In genomic region chr7:127778350-127778749, GRCm38 (mm10) we compare ENCODE assay signal across 8 mouse cellular contexts. TPM values are rescaled to one million over a fixed set of nuclear protein-coding genes. Genes with fewer than 3 reads are reported as not detected.
DNase-seq lines count a peak whose midpoint lies in the region; ATAC-seq and TF ChIP-seq lines count a peak whose summit lies in the region.

No protein-coding gene starts in this region.

- H3K27ac ChIP-seq in spleen, adult 2 months (ENCODE audit: insufficient read depth, low read length), result no peak overlapping the region
- H3K27ac ChIP-seq in limb, embryonic 15.5 days, result peak overlapping the region; percentile 99; the same call in 1 of the 2 replicates
- H3K27ac ChIP-seq in stomach, postnatal 0 days (replicated peaks), result no peak overlapping the region

- no peaks in the 10 kb centered on the region for H3K9me3 ChIP-seq in limb, embryonic 15.5 days
- H3K9me3 ChIP-seq in stomach, postnatal 0 days (ENCODE audit: control insufficient read depth, low read length), result no peaks in the 10 kb centered on the region

- no peak for TF ChIP-seq EP300 in stomach, postnatal 0 days (optimal IDR thresholded peaks at IDR 0.05)

- peak overlapping the region; percentile 95 for H3K4me3 ChIP-seq in spleen, adult 2 months (ENCODE audit: extremely low read depth, insufficient read depth, insufficient read length)
- H3K4me3 ChIP-seq in limb, embryonic 15.5 days, result peak overlapping the region; percentile 86
- peak overlapping the region; percentile 90 for H3K4me3 ChIP-seq in stomach, postnatal 0 days (ENCODE audit: low read depth, low read length)

- peak; percentile 29 for DNase-seq in cerebellum, adult 11 months
- no peak for DNase-seq in cerebellum, adult 18-20 months
- DNase-seq in spleen, adult 2 months (ENCODE audit: low read depth in 1 of 2, low spot score in 2 of 2), result no peak
- DNase-seq in spleen, postnatal 4 days (ENCODE audit: low spot score in 2 of 2), result no peak
- DNase-seq in stomach, postnatal 0 days (ENCODE audit: low spot score), result no peak
- DNase-seq in kidney, postnatal 4 days, result no peak

- peak overlapping the region; percentile 76 for H3K4me2 ChIP-seq in limb, embryonic 15.5 days
- H3K4me2 ChIP-seq in stomach, postnatal 0 days (replicated peaks; ENCODE audit: low read depth), result peak overlapping the region; percentile 64

- 78% methylated on average over 4 of the region's 4 CpGs for WGBS in spleen, adult 2 months
- 76% methylated on average over 4 of the region's 4 CpGs for WGBS in limb, embryonic 15.5 days
- WGBS in stomach, postnatal 0 days, result 77% methylated on average over 4 of the region's 4 CpGs

- peaks cover 5% of the 10 kb centered on the region; the same call in 1 of the 2 replicates for H3K4me1 ChIP-seq in spleen, adult 2 months (ENCODE audit: control insufficient read depth, insufficient read depth, insufficient read length)
- H3K4me1 ChIP-seq in limb, embryonic 15.5 days, result peaks cover 19% of the 10 kb centered on the region
- peaks cover 3% of the 10 kb centered on the region; the same call in 1 of the 2 replicates for H3K4me1 ChIP-seq in stomach, postnatal 0 days (replicated peaks; ENCODE audit: control insufficient read depth, insufficient read depth)

- ATAC-seq in limb, embryonic 15.5 days (ENCODE audit: insufficient number of reproducible peaks, low FRiP score, low TSS enrichment, low read depth), result no peak
- ATAC-seq in stomach, postnatal 0 days (ENCODE audit: low FRiP score, low TSS enrichment), result no peak
- no peak for ATAC-seq in CD4-positive, CD25-positive, alpha-beta regulatory T cell, adult 4 months

- no peaks in the 10 kb centered on the region for H3K27me3 ChIP-seq in spleen, adult 2 months (ENCODE audit: control insufficient read depth, insufficient read depth, low read length)
- H3K27me3 ChIP-seq in limb, embryonic 15.5 days, result no peaks in the 10 kb centered on the region
- H3K27me3 ChIP-seq in stomach, postnatal 0 days (ENCODE audit: control insufficient read depth, insufficient read depth, low read length), result no peaks in the 10 kb centered on the region

- TF ChIP-seq POLR2A in spleen, adult 2 months (IDR thresholded peaks at IDR 0.05; ENCODE audit: low read depth, low read length), result no peak

- no peak for TF ChIP-seq CTCF in spleen, adult 2 months (IDR thresholded peaks at IDR 0.05; ENCODE audit: extremely low read depth, insufficient read depth, insufficient read length, insufficient replicate concordance)
- no peak for TF ChIP-seq CTCF in stomach, postnatal 0 days (IDR thresholded peaks at IDR 0.05; ENCODE audit: low read depth)

- H3K9ac ChIP-seq in limb, embryonic 15.5 days, result peak overlapping the region; percentile 85
- H3K9ac ChIP-seq in stomach, postnatal 0 days (ENCODE audit: low read length), result peak overlapping the region; percentile 93

- peaks cover 9% of the 10 kb centered on the region for H3K36me3 ChIP-seq in spleen, adult 2 months (ENCODE audit: control insufficient read depth, insufficient read depth, low read length)
- H3K36me3 ChIP-seq in limb, embryonic 15.5 days, result peaks cover 41% of the 10 kb centered on the region
- peaks cover 4% of the 10 kb centered on the region for H3K36me3 ChIP-seq in stomach, postnatal 0 days (ENCODE audit: control insufficient read depth, insufficient read depth, low read length)

RNA-seq across cellular contexts. Expression of gene Setd1a, which starts 1.9 kb away (rescaled TPM):
- polyA plus RNA-seq in spleen, adult 2 months (2012; rRNA removed), result 13.9 and 14.9 TPM in 2 replicates
- polyA plus RNA-seq in limb, embryonic 15.5 days (2015; fragmentation: Nextera tagmentation; extraction: Ambion mirVana), result 18.6 and 21.7 TPM in 2 replicates
- 6.9 and 8.0 TPM in 2 replicates for polyA plus RNA-seq in stomach, postnatal 0 days (2015; fragmentation: Nextera tagmentation; extraction: Ambion mirVana)
- polyA plus RNA-seq in CD4-positive, CD25-positive, alpha-beta regulatory T cell, adult 4 months (2017; shearing (Covaris generic)), result 1 to 10 TPM; 5.8 to 6.6 TPM

RNA-seq across cellular contexts. Expression of gene Gm49388, which starts 7.1 kb away (rescaled TPM):
- polyA plus RNA-seq in spleen, adult 2 months (2012; rRNA removed), result not detected in 2 replicates
- polyA plus RNA-seq in limb, embryonic 15.5 days (2015; fragmentation: Nextera tagmentation; extraction: Ambion mirVana), result not detected in 2 replicates
- not detected in 2 replicates for polyA plus RNA-seq in stomach, postnatal 0 days (2015; fragmentation: Nextera tagmentation; extraction: Ambion mirVana)
- polyA plus RNA-seq in CD4-positive, CD25-positive, alpha-beta regulatory T cell, adult 4 months (2017; shearing (Covaris generic)), result under 1 TPM; 0.65 to 0.99 TPM

RNA-seq across cellular contexts. Expression of gene Orai3, which starts 8.7 kb away (rescaled TPM):
- 50.3 and 62.9 TPM in 2 replicates for polyA plus RNA-seq in spleen, adult 2 months (2012; rRNA removed)
- 23.6 and 26.5 TPM in 2 replicates for polyA plus RNA-seq in limb, embryonic 15.5 days (2015; fragmentation: Nextera tagmentation; extraction: Ambion mirVana)
- polyA plus RNA-seq in stomach, postnatal 0 days (2015; fragmentation: Nextera tagmentation; extraction: Ambion mirVana), result 18.6 and 20.0 TPM in 2 replicates
- polyA plus RNA-seq in CD4-positive, CD25-positive, alpha-beta regulatory T cell, adult 4 months (2017; shearing (Covaris generic)), result 10 to 100 TPM; 12.8 to 15.4 TPM

RNA-seq across cellular contexts. Expression of gene Hsd3b7, which starts 22.1 kb away (rescaled TPM):
- polyA plus RNA-seq in spleen, adult 2 months (2012; rRNA removed), result 22.7 and 23.6 TPM in 2 replicates
- polyA plus RNA-seq in limb, embryonic 15.5 days (2015; fragmentation: Nextera tagmentation; extraction: Ambion mirVana), result 18.7 and 23.8 TPM in 2 replicates
- polyA plus RNA-seq in stomach, postnatal 0 days (2015; fragmentation: Nextera tagmentation; extraction: Ambion mirVana), result 31.7 and 32.3 TPM in 2 replicates
- 1 to 10 TPM; 3.9 to 6.8 TPM for polyA plus RNA-seq in CD4-positive, CD25-positive, alpha-beta regulatory T cell, adult 4 months (2017; shearing (Covaris generic))

RNA-seq across cellular contexts. Expression of gene Fbxl19, which starts 34.0 kb away (rescaled TPM):
- 17.4 and 23.6 TPM in 2 replicates for polyA plus RNA-seq in spleen, adult 2 months (2012; rRNA removed)
- polyA plus RNA-seq in limb, embryonic 15.5 days (2015; fragmentation: Nextera tagmentation; extraction: Ambion mirVana), result 4.3 and 4.4 TPM in 2 replicates
- polyA plus RNA-seq in stomach, postnatal 0 days (2015; fragmentation: Nextera tagmentation; extraction: Ambion mirVana), result 1.1 and 1.9 TPM in 2 replicates
- polyA plus RNA-seq in CD4-positive, CD25-positive, alpha-beta regulatory T cell, adult 4 months (2017; shearing (Covaris generic)), result under 1 TPM; 0.12 to 0.62 TPM
